Mouse (Mus musculus) ovary, postnatal 10 days (tissue): ENCODE results near the gene Acss1.

Source experiments
- DNase-seq: peaks from one replicate; pipeline ENCODE4 v3.0.0; 2022; ENCODE audit warnings: low spot score

The Acss1 gene

DNA sequence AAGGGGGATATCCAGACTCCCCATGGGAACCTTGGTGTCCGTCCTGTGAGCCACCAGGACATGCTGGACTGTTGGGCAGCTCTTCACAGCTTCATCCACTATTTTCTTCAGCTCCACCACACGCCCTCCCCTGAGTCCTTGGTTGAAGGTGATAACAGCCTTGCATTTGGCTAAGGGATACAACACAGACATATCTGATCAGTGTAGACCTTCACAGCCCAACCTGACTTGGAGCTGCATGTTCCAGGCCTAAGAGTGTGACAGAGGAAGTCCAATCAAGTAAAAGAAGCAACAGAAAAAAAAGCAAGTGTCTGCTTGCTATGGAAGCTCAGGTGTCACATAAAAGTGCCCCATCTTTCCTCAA, 29.9 kb downstream of the Acss1 start:
- no peak for DNase-seq

DNA sequence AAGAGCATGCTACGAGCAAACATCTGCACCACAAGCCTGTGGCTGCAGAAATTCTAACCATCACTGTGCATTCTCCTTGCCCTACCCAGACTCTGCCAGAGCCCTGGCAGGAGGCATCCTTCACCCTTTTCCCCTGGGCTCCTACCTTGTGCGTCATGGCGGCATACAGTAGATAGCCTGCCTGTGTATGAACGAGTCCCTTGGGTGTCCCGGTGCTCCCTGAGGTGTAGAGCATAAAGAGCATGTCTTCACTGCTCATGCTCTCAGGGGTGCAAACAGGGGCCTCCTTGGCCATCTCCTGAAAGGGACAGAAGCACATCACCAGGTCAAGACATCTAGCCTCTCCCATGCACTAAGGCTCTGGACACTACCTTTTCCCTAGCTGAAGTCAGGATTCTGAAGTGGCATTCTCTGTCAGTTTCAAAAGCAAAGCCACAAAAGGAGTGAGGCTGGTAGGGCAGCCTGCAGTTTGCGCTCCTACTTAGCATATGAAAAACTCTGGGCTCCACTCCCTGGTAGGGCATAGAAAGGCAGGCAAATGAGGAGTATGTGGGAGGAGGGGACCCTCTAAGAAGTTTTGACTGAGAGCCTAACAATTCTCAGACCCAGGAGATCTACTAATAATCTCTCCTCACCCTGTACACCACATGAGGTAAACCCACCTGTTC, 30.5 kb downstream of the Acss1 start:
- DNase-seq, result no peak

DNA sequence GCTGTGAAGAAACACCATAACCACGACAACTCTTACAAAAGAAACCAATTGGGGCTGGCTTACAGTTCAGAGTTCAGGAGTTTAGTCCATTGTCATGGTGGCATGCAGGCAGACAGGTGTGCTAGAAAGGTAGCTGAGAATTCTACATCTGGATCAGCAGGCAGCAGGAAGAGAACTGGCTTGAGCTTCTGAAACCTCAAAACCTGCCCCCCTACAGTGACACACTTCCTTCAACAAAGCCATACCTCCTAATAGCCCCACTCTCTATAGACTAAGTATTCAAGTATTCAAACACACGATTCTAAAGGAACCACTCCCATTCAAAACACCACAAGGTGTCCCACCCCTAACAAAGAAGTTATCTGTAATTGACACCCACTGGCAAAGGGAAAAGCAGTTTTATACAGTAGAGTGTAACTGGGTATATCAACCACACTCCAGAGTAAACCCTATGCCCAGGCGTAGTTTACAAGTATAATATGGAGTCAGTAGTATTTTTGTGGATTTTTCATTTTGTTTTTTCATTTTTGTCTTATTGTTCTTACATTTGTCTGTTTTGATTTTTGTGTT, 32.3 kb downstream of the Acss1 start:
- DNase-seq, result no peak

DNA sequence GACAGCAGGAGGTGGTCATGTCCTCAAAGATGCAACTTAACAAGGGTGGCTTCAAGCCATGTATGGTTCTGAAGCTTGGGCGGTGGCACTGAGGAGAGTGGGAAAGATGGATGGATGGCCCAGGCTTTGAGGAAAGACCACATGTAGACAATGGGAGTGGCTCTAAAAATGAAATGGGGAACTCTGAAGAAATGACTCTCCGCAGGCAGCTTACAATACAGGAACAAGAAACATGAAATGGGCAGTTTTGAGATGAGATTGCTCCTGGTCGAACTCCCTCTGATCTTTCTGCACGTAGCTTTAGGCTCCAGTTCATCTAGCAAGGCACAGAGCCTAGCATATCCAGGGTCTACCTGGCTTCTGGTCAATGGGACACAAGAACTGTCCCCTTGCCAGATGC, 39.0 kb downstream of the Acss1 start:
- DNase-seq, result no peak

DNA sequence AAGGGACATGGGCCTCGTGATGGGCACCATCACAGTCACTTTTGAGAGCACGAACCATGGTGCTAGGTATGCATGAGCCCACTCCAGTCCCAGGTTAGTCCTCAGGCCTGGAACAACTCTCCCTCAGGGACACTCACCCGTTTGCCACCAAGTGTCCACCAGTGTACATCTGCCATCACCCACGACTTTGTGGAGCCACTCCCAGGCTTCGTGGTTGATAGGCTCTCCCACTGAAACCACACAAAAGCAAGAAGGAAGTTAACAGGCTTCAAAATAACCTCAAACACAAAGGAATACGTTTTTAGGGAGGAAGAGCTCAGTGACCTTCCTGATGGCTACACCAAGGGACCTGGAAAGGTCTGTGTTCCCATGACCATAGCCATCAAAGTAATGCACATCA, 41.2 kb downstream of the Acss1 start:
- no peak for DNase-seq

DNA sequence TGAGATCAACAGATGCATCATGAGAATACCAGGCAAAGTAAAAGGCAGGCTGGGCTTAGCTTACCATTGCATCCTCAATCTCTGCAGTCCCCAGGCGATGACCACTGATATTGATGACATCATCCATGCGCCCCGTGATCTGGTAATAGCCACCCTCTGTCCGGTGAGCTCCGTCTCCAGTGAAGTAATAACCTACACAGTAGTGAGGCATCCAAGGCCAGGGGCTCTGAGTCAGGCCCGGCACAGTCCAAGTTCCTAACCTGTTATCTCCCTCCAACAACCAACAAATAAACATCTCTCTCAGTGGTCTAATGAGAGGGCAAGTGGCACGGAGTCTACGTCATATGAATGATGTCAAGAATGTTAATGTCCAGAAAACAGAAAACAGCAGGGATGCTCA, 43.4 kb downstream of the Acss1 start:
- no peak for DNase-seq

DNA sequence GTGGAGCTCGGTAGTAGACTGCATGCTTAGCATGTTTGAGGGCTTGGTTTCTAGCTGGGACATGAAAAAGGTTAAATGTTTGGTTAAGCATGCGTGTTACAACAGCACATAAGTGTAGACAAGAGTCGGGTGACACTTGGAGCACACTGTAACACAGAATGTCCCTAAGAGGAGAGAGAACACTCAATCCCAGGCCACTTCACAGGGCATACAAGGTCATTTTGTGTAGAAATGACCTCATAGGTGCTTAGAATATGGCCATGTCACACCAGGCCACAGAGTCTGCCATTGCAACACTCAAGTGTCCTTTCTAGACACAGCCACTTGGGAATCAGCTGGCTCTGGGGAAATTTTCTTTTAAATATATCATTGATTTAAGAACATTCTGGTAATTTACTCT, 44.3 kb downstream of the Acss1 start:
- no peak for DNase-seq

DNA sequence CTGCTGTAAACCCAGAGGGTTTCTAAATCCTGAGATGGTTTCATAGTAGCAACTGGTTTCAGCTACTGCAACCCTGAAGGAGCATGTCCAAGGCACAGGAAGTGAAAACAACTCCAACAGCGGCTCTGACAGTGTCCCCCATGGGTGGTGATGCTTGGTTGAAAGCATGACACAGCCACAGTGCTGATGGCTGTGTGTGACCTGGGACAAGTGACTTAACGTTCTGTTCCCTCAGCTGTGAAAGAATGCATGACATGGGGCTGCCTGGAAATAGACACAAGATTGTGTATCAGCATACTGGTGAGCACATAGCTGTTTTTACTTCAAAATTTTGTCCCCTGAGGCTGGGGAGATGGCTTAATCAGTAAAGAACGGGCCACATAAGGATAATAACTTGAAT, 46.6 kb downstream of the Acss1 start:
- DNase-seq, result no peak

DNA sequence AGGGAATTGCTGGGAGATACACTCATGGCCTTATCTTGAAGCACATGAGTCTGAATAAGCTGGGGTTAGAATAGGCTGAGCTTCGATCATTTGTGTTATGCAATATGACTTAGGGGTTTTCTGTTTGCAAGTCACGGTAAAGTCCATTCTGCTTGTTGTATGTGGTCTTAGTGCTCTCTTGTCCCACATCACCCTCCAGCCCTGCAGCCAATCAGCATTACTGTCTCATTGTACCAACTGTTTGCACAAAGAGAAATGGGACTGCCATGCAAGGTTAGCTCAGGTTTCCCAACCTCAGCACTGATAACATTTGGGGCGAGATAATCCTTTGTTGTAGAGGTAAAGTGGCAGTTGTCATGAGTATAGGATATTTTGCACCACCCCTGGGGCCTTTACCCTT, 58.2 kb downstream of the Acss1 start:
- DNase-seq, result no peak

DNA sequence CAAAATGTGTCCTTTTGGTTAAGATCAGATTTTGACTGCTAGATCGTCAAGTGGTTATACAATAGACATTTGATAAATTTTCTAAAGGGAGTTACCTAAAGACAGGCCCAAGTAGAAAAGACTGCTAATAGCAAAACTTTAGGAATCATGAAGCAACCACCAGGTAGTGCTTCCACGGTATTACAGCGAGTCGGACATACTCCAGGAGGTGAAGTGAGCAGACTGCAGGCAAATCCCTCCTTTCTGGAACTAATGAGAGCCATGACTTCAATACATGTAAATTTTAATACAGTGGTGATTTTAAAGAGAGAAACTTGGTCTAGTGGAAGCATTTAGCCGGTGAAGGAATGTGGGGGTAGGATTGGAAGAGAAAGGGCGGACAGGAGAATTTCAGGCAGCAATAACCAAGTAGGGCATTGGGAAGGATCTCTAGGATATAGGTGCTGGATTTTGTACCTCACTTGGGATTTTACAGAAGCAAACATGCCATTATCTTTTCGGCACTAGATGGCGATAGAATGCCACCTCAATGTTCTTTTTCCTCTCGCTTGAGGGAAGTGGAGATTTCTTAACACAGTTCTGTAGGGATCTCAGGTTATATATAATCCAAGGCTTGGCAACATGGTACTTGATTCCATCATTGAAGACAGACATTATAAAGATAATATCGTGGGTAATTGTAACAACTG, 59.3 kb downstream of the Acss1 start:
- no peak for DNase-seq

DNA sequence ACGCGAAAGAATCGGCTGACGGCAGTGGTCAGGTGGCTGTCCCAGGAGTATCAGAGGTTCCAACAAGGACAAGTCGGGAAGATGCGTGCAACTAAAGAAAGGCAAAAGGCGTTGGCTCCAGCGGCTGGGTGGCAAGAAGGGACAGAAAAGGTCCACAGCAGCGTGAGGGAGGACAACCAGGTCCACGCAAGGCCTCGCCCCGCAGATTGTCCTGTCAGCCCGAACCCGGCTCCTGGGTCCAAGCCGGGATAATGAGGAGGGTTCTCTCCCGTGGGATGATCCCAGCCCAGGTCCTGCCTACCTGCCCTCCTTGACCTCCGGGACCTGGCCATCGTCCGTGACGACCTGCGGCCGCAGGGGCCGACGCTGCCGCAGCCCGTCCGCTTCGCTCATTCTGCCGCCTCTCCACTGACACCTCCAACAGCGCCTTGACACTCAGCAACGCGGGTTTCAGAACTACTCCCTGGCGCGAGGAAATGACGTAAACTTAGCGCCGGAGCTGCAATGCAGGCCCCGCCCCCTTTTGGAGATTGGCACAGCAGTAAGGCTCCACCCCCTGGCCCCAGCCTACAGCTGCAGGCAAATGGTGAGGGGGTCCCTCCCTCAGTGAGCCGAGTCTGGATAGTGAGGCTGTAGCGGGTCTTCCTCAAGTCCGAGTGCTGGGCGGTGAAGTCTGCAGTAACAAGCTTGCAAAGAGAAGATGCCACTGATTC, 60.1 kb downstream of the Acss1 start, which contains the start of gene Apmap:
TSS of gene Apmap (minus strand) at position 481 of the 713 bp plus-strand sequence.
- peak; percentile 91 for DNase-seq

DNA sequence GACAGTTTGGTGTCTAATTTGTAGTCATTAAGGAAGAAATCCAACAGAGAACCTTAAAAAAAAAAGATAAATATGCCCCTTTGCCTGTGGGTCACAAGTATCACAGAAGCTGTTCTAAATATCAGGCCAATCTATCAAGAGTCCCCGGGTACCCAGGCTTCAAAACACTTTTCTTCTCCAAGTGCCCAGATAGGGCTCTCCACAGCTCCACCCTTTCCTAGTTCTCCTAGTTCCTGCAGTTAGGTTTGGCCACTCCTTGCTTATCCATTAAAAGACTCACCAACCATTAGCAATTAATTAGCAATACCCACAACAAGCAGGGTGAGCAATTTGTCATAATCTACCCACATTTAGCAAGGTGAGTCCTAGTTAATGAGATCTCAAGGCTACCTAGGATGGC, 61.2 kb downstream of the Acss1 start:
- DNase-seq, result no peak

DNA sequence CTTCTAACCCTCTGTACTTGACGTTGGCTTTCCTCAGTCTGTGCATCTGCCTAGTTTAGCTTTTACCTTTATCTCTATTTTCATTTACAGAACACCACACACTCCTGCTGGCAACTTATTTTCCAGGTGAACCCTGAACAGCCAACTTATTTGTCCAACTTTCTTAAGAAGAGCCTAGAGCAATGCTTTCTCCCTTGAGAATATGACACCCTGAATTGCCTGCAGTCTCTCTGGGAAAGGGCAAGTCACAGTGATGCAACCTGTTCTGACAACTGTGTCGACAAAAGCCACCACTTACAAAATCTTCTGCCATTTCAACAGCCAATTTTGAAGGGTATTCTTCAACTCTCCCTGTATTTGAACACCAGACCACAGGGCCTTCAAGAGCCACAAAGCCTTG, 63.5 kb downstream of the Acss1 start:
- DNase-seq, result no peak

DNA sequence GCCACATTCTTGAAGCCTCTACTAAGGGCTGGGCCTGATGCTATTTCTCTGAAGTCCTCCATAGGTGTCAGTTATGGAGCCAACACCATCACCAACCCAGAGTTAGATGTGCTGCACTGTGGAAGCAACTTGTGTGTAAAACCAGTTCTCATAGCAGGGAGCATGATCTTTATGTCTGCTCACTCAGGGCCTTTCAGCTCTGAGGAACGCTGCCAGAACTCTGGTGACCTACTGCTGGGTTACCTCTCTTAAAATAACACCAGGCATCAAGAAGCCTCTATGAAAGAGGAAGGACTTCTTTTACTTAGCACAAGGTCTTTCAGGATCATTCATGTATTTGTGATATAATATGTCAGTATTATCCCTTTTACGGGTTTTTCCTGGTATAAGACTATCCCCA, 66.1 kb downstream of the Acss1 start:
- no peak for DNase-seq

DNA sequence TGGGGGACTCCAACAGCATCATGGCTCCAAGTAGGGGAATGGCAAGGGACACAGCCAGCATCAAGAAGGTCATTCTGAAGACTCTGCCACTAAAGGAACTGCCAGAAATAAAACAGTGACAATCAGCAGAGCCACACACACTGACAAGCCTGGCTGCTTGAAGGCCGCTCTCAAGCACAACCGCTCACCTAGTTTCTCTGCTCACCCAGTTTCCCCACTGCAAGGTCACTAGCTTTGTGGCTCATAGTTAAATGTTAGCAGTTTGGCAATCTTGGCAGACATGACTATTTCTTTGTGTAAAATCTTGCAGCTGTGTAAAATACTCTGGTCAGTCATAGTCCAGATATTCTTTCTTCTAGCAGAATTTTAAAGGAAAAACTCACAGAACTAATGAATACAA, 68.0 kb downstream of the Acss1 start:
- DNase-seq, result no peak

DNA sequence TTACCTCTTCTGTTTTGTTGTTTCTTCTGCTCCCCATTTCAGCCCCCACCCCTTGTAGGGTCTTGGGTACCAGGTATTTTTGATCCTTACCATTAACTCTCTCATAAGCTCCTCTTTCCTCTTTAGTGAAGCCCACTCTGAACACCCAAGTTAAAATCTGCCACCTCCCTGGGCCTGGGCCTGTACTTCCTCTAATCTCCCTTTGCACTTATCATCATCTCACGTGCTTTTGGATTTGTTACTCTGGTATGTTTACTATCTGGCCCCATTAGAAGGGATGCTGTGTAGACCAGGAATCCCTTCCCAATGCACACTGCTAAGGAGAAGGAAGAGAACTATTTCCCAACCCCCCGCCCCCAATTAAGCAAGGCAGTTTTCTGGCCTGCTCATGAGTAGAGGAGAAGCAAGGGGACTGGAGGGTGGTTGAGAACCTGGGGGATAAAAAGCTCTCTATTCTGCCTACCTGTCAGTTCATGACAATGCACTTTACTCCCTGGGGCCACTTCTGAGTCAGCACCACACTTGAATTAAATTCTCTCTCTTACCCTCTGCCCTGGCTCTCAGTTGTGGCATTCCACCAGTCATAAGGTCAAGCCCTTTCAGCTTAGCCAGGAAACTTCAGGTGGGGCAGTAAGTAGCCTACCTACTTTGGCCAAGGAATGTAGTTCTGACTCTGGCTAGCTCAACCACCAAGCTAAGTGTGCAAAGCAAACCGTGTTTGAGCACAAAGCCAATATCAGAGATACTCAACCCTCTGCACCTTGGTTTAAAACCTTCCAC, 72.7 kb downstream of the Acss1 start:
- no peak for DNase-seq

DNA sequence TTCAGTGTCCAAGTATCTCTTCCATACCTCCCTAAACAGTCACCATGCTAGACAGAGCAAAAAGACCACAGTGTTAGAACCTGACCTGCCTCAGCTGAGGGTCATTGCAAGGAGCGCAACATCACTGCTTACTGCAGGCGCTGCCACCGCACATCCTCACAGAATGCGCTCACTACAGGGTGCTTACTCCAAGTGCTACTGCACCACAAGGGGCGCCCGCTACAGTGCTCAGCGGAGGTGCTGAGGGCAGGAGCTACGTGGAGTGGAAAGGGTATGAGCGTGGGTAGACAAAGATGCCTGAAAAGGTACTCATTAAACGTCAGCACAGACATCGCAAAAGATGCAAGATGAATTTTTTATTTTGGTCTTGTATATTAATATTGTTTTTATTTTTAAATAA, 79.2 kb downstream of the Acss1 start:
- DNase-seq, result no peak

DNA sequence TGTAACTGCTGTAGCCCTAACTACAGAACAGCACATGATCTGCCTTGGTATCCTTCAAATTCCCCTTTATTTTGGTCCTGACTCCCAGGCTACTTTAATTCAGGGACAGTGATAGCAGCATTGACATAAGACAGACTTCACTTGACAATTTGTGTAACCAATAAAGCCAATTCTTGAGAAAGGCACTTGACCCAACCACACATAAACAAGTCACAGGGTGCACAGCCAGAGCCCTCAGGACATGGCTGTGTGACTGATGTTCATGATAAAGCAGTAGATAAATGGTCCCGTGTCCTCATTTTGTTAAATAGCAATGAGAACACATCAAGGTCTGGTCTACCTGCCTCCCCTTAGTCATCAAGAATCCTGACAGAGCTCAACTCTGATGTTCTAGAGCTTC, 88.7 kb downstream of the Acss1 start:
- no peak for DNase-seq

DNA sequence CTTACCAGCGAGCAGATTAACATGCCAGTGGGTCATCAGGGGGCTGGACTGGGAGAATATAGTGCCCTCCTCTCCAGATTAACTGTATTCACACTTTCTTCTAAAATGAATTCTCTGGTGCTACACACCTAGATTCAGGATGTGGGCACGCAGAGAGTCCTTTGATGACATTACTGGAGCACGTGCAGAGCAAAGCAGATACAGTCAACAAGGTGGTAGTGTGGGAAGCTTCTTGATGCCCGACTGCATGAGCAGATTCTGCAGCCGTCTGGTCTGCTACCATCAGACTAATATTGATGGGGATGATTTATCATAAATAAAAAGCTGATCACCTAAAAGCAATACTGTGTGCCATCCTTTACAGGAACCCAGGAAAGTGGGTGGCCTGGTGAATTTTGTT, 89.7 kb downstream of the Acss1 start:
- DNase-seq, result no peak

DNA sequence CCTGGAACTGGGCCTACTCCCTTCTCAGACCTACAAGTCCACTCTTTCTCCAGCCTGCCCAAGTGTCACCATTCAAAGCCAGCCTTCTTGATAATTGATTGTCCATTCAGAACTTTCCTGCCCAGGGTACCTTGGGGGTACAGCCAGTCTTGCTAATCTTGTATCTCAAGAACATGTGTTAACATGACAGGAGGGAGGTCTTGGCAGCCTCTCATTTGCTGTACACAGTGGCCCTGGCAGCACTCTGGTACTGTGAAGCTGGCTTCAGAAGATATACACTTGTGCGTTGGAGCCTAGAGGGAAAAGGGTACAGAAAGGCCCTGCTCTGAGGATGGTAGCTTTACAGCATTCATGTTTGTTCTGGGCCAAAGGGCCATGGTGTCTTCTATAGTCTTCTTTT, 92.0 kb downstream of the Acss1 start:
- no peak for DNase-seq

DNA sequence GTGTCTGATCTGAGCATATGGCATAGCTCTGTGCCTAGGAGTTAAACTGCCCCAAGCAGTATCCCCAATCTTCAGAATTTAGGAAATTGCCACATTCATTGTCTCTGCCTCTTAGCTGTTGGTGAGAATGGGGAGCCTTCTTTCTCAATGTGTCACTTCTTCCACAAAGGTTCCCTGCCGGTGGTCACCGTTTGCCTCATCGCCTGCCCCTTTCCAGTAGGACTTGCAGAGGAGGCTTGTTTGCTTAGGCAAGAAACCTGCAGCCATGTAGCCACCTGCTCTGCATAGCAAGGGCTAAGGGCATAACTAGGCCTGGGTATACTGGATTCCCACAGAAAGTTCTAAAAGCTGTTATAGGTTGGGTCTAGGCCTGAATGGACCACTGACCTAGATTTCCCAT, 95.8 kb downstream of the Acss1 start:
- no peak for DNase-seq

DNA sequence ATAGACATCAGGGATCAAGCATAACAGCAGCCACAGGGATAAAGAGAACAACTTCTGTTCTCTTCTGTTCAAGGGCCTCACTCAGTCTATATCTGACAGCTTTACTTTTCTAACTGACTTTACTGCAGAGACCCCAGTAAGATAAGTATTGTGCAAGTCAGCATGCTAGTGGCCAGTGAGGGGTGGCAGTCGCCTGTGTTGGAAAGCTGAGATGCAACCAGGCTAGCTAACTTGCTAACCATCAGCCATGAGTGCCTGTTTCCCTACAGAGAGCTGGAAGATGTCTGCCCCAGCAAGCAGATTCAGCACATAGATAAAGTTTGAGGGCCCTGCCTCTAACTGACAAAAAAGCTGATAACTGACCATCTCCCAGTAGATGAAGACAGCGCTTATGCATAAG, 97.5 kb downstream of the Acss1 start:
- DNase-seq, result no peak
